Mouse (Mus musculus) limb, embryonic 11.5 days (tissue): ENCODE measurements around the gene Ccdc91. TPM values are rescaled to one million over a fixed set of nuclear protein-coding genes. Genes with fewer than 3 reads are reported as not detected.

Source experiments
- ATAC-seq: fragments of 200-750 bp; cut with Nextera tagmentation; 2 replicates; pipeline ENCODE4 v1.8.0; 2017; ENCODE audit warnings: low read depth; ENCODE audit not compliant: insufficient number of reproducible peaks, low FRiP score, low TSS enrichment
- DNase-seq: peaks from one replicate; pipeline ENCODE4 v3.0.0-alpha.2; 2015; ENCODE audit warnings: low spot score
- H3K27ac ChIP-seq: fragments of 300-500 bp; sonication (generic); replicated peaks from 2 replicates; pipeline ENCODE4 v1.5.1; 2014; ENCODE audit warnings: low read depth, mild to moderate bottlenecking, low read length
- H3K27me3 ChIP-seq: fragments of 300-500 bp; sonication (generic); 2 replicates; pipeline ENCODE4 v1.6.1; 2014; ENCODE audit warnings: mild to moderate bottlenecking, low read length, mixed read lengths; ENCODE audit not compliant: control insufficient read depth, insufficient read depth
- H3K36me3 ChIP-seq: fragments of 300-500 bp; sonication (generic); 2 replicates; pipeline ENCODE4 v1.6.1; 2014; ENCODE audit warnings: mild to moderate bottlenecking, low read length, moderate library complexity, mixed read lengths; ENCODE audit not compliant: control insufficient read depth, insufficient read depth
- H3K4me1 ChIP-seq: fragments of 300-500 bp; sonication (generic); 2 replicates; pipeline ENCODE4 v1.6.1; 2014; ENCODE audit warnings: low read length, mixed read lengths; ENCODE audit not compliant: control insufficient read depth, insufficient read depth
- H3K4me2 ChIP-seq: fragments of 300-500 bp; sonication (generic); 2 replicates; pipeline ENCODE4 v1.6.1; 2014; ENCODE audit warnings: low read depth, mild to moderate bottlenecking, moderate library complexity; ENCODE audit not compliant: severe bottlenecking
- H3K4me3 ChIP-seq: fragments of 300-500 bp; sonication (generic); 2 replicates; pipeline ENCODE4 v1.5.1; 2014; ENCODE audit warnings: low read depth, low read length
- H3K9ac ChIP-seq: fragments of 300-500 bp; sonication (generic); 2 replicates; pipeline ENCODE4 v1.6.1; 2014; ENCODE audit warnings: mild to moderate bottlenecking, low read length
- H3K9me3 ChIP-seq: fragments of 300-500 bp; sonication (generic); 2 replicates; pipeline ENCODE4 v1.6.1; 2016; ENCODE audit warnings: low read length; ENCODE audit not compliant: control insufficient read depth
- WGBS: fragments of 180-500 bp; shearing (Covaris S2); extraction: QIAGEN DNeasy Blood & Tissue Kit; methylation state at CpG from one replicate; pipeline ENCODE4 v1.1.7; 2014; 5-methylcytosine and 5-hydroxymethylcytosine counted together
- polyA plus RNA-seq: library from polyadenylated mRNA; unstranded; fragments of >200 nt; fragmentation: Nextera tagmentation; extraction: Ambion mirVana; gene quantifications from 2 replicates; pipeline ENCODE4 v1.2.1, GENCODE M21; 2014

The Ccdc91 gene
- polyA plus RNA-seq, 1 experiment from 2014 or later, result 26.9 TPM

DNA sequence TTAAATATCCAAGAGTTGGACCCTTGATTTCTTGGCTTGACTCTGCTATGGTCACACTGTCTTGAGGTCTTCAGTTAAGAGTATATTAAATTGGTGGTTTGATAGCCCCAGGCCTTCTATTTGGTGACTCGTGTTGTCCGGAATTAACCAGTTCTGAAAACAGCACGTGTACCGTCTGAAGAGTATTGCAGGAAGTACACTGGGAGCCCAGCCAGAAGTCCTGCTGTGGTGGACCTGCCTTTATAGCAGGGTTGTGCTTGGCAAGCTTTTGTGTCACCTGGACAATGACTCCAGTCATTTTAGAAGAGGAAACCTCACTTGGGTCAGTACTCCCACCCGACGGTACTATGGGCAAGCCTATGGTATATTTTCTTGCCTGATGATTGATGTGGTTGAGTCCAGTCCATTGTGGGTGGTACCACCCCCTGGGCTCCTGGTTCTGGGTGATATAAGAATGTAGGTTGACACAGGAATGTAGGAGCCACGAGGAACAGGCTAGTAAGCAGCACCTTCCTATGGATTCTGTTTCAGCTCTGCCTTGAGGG lies 63.5 kb downstream of the Ccdc91 start:
- ATAC-seq (no peak), DNase-seq (no peak)
- Histone ChIP-seq H3K4me2 (no peak overlapping the region), H3K9me3 (no peaks in the 10 kb centered on the region), H3K4me3 (no peak overlapping the region), H3K4me1 (no peaks in the 10 kb centered on the region), H3K36me3 (no peaks in the 10 kb centered on the region), H3K27me3 (no peaks in the 10 kb centered on the region), H3K27ac (no peak overlapping the region), H3K9ac (no peak overlapping the region)
- 87% methylated on average over 7 of the region's 7 CpGs for WGBS

- Histone ChIP-seq H3K36me3 (no peaks in the 10 kb centered on the region; the same call in 1 of the 2 replicates), H3K4me1 (no peaks in the 10 kb centered on the region), H3K27ac (no peak overlapping the region), H3K9ac (no peak overlapping the region), H3K4me3 (no peak overlapping the region), H3K9me3 (no peaks in the 10 kb centered on the region), H3K4me2 (no peak overlapping the region), H3K27me3 (no peaks in the 10 kb centered on the region)
- DNase-seq, result no peak
- ATAC-seq, result no peak
- WGBS, result 90% methylated on average over 6 of the region's 6 CpGs
These were observed 65.3 kb downstream of the Ccdc91 start for GRCm38 (mm10) chr6:147540942-147541341.

DNA sequence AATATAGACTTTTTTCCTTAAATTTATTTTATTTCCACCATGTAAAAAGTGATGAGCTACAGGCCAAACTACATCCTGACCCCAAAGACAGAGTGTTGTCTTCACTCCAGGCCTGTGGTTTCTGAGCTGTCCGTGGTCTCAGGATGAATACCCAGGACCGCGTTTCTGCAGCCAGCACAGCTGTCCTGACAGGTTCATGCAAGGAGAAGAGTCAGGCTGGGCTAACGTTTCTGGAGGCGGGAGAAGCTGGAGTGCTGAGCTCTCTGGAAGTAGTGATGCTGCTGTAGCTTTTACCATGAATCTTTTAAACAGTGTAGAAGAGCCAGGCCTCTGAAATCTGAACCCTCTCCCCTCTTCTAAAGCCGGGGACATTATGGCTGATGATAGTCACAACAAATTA lies 80.0 kb downstream of the Ccdc91 start:
- Histone ChIP-seq H3K27ac (no peak overlapping the region), H3K36me3 (no peaks in the 10 kb centered on the region), H3K27me3 (no peaks in the 10 kb centered on the region), H3K4me2 (no peak overlapping the region), H3K9ac (no peak overlapping the region), H3K9me3 (no peaks in the 10 kb centered on the region), H3K4me3 (no peak overlapping the region), H3K4me1 (no peaks in the 10 kb centered on the region)
- DNase-seq (no peak), ATAC-seq (no peak)
- WGBS, result 69% methylated on average over 6 of the region's 6 CpGs

DNA sequence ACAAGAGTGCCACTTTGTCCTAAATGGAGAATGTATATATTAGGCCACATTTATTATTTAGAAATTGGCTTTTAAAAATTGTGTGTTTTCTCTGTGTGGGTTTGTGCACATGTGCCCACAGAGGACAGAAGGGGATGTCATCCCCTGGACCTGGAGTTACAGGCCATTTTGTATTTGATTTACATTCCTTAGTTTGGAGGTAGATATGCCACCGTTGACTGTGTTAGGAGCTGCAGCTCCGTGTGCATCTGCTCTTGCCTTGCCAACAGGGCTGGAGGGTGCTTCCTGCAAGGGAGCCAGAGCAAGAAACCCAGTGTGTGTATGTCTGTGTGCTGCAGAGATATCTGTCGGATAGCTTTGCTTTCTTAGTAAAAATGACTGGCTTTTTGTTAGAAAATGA lies 83.7 kb downstream of the Ccdc91 start:
- H3K9ac ChIP-seq, result no peak overlapping the region
- no peak overlapping the region for H3K4me3 ChIP-seq
- H3K9me3 ChIP-seq, result no peaks in the 10 kb centered on the region
- no peak for DNase-seq
- H3K4me1 ChIP-seq, result no peaks in the 10 kb centered on the region
- H3K36me3 ChIP-seq, result no peaks in the 10 kb centered on the region
- no peak overlapping the region for H3K27ac ChIP-seq
- WGBS, result 79% methylated on average over 3 of the region's 3 CpGs
- ATAC-seq, result no peak
- H3K4me2 ChIP-seq, result no peak overlapping the region
- no peaks in the 10 kb centered on the region for H3K27me3 ChIP-seq

GRCm38 (mm10) chr6:147560436-147560835 lies 84.8 kb downstream of the Ccdc91 start:
- Histone ChIP-seq H3K36me3 (no peaks in the 10 kb centered on the region), H3K27ac (no peak overlapping the region), H3K4me3 (no peak overlapping the region), H3K9me3 (no peaks in the 10 kb centered on the region), H3K4me2 (no peak overlapping the region), H3K9ac (no peak overlapping the region), H3K27me3 (no peaks in the 10 kb centered on the region), H3K4me1 (no peaks in the 10 kb centered on the region)
- DNase-seq, result no peak
- ATAC-seq, result no peak

- 88% methylated on average over 5 of the region's 5 CpGs for WGBS
These were observed 93.6 kb downstream of the Ccdc91 start for GRCm38 (mm10) chr6:147569246-147569645.

DNA sequence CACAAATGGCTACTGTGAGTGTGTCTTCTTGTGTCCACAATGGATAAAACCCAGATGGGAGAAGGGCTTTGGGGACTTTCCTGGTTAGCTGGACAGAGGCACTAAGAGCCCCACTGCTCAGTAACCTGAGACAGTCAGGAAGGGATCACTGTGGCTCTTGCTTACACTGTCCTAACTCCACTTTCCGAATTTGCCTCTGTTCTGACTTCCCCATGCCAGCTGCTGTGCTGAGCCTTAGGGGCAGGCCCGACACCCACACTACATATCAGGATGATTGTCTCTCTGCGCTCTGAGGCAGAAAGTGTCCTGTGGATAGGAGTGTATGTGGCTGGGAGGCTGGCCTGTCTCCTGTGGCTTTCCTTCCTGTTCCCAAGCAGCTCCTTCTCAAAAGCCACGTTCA lies 97.5 kb downstream of the Ccdc91 start:
- Histone ChIP-seq H3K36me3 (no peaks in the 10 kb centered on the region), H3K27ac (no peak overlapping the region), H3K9me3 (no peaks in the 10 kb centered on the region), H3K4me2 (no peak overlapping the region), H3K4me1 (no peaks in the 10 kb centered on the region), H3K4me3 (no peak overlapping the region), H3K9ac (no peak overlapping the region), H3K27me3 (no peaks in the 10 kb centered on the region)
- no peak for ATAC-seq
- whole genome bisulfite sequencing, result 60% methylated on average over 4 of the region's 4 CpGs
- DNase-seq, result no peak

More at GRCm38 (mm10) chr6:147569246-147569645, 93.6 kb downstream of the Ccdc91 start:
- H3K27me3 ChIP-seq, result no peaks in the 10 kb centered on the region
- no peak overlapping the region for H3K9ac ChIP-seq
- ATAC-seq (no peak), DNase-seq (no peak)
- H3K4me3 ChIP-seq, result no peak overlapping the region
- H3K4me2 ChIP-seq, result no peak overlapping the region
- no peaks in the 10 kb centered on the region for H3K9me3 ChIP-seq
- H3K4me1 ChIP-seq, result no peaks in the 10 kb centered on the region
- H3K36me3 ChIP-seq, result no peaks in the 10 kb centered on the region
- no peak overlapping the region for H3K27ac ChIP-seq

- no peak overlapping the region for H3K4me2 ChIP-seq
- H3K27me3 ChIP-seq, result no peaks in the 10 kb centered on the region
- H3K36me3 ChIP-seq, result no peaks in the 10 kb centered on the region
- no peaks in the 10 kb centered on the region for H3K4me1 ChIP-seq
- no peak overlapping the region for H3K9ac ChIP-seq
- no peaks in the 10 kb centered on the region for H3K9me3 ChIP-seq
- no peak overlapping the region for H3K4me3 ChIP-seq
- ATAC-seq, result no peak
- no peak for DNase-seq
- 51% methylated on average over 5 of the region's 5 CpGs for WGBS
- no peak overlapping the region for H3K27ac ChIP-seq
These were observed 99.0 kb downstream of the Ccdc91 start for GRCm38 (mm10) chr6:147574454-147575182.
